Mouse (Mus musculus): ENCODE measurements around the gene Frs2.
"Not testable (repeated sequence)": the region's sequence is repeated elsewhere in the genome, so short reads cannot be mapped to it uniquely, and the experiment has no call there.

Frs2 gene

DNA sequence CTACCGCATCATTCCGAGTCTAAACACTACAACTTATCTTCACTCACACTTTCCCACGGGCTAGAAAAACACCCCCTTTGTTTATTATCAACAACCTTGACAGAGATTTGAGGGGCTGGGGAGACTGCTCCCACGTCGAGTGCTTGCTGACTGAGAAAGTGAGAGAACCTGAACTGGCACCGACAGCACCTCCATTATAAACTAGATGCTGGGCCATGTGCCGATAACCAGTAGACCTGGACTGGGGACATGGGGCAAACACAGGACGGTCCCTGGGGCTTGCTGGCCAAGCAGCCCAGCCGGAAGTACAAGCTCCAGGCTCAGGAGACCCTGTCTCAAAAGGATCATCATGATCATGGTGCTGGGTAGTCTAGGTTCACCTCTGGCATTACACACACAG, 1.9 kb downstream of the Frs2 start:
- DNase-seq: no peak

- no peak for DNase-seq
Measured at GRCm38 (mm10) chr10:117145546-117146265, 2.6 kb downstream of the Frs2 start.

GRCm38 (mm10) chr10:117144628-117145027, 3.7 kb downstream of the Frs2 start:
- no peak for DNase-seq

GRCm38 (mm10) chr10:117144071-117144470, 4.3 kb downstream of the Frs2 start:
- DNase-seq: no peak

DNA sequence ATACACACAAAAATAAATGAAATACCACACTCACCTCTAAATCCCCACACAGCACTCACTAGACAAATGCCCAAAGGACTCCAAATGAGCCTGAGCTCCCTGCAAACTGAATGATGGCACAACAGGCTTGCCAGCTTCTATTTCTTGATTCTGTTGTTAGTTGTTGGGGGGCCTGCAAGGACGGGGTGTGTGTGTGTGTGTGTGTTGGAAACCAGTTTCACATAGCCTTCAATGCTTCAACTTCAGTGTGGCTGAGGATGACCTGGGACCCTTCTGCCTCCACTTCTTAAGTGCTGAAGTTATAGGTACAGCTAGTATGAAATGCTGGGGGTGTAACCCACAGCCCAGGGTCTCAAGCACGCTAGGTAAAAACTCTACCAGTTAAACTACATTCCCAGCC, 5.0 kb downstream of the Frs2 start:
- no peak for DNase-seq

- DNase-seq: no peak
Measured at GRCm38 (mm10) chr10:117141939-117142552, 6.3 kb downstream of the Frs2 start.

GRCm38 (mm10) chr10:117131506-117131905, 16.8 kb downstream of the Frs2 start:
- DNase-seq: not testable (repeated sequence)

DNA sequence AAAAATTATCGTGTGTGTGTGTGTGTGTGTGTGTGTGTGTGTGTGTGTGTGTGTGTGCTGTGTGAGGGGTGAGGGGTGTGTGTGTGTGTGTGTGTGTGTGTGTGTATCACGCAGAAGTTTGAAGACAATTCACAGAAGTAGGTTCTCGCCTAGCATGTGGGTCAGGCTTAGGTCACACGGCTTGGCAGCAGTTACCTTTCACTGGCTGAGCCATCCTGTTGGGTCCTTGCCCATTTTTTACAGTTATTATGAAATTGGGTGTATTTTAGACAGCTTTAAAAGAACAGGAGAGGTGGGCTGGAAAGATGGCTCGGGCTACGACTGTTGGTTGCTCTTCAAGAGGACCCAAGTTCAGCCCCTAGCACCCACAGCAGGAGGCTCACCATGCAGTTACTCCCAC, 18.3 kb downstream of the Frs2 start:
- DNase-seq: no peak

DNA sequence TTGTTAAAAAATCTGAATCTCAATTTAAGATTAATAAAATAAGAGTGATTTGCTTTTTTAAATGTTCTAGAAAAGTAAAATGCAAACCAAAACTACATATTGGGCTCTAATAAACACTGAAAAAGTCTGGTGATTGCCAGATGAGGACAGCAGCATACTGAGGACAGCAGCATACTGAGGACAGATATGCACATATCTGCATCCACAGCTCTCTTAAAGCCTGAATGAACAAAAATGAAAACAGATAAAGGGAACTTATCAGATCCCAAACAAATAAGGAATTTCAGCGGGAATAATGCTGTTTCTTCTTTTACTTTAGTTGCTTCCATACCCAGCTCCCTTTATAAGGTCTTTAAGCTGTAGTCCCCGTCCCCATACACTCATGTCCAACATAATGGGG, 19.6 kb downstream of the Frs2 start:
- no peak for DNase-seq

GRCm38 (mm10) chr10:117127480-117127879, 20.9 kb downstream of the Frs2 start:
- DNase-seq: no peak

DNA sequence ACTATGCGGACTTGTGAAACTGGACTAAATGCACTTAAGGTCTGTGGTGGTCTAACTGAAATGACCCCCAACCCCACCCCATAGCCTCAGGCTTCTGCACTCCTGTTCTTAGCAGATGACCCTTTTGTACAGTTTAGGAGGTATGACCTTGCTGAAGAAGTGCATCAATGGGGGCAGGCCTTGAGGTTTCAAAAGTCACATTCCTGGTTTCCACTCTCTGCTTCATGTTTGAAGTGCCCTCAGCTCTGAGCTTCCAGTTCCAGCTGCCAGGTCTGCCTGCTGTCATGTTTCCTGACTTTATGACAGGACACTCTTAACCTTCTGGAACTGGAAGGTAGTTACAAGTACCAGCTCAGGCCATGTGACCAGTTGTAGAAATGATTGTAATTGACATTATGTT, 21.6 kb downstream of the Frs2 start:
- no peak for DNase-seq

- DNase-seq: no peak
Measured at GRCm38 (mm10) chr10:117126233-117126632, 22.1 kb downstream of the Frs2 start.

GRCm38 (mm10) chr10:117121448-117121847, 26.9 kb downstream of the Frs2 start:
- no peak for DNase-seq

- no peak for DNase-seq
Measured at GRCm38 (mm10) chr10:117120051-117120666, 28.2 kb downstream of the Frs2 start.

- peak in 1 of 2 experiments; percentile 51 for DNase-seq
Measured at GRCm38 (mm10) chr10:117119531-117119930, 28.8 kb downstream of the Frs2 start.

DNA sequence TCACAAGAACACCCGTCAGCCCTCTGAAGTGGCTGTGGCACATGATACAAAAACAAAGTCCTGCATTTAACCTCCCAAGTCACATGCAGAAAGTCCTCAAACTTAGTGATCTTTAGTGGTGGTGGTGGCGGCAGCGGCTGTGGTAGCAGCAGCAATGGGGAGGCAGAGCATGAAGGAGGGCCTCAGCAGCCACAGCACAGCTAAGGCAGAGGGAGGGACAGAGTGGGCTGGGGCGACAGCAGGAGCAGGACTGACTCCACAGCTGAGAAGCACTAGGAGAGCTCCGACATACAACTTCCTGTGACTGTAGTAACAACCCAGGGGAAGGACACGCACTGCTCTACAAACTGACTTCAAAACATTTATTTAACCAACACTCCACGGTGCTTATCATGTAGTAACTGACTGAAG, 29.9 kb downstream of the Frs2 start:
- DNase-seq: peak; percentile 54 to 68

DNA sequence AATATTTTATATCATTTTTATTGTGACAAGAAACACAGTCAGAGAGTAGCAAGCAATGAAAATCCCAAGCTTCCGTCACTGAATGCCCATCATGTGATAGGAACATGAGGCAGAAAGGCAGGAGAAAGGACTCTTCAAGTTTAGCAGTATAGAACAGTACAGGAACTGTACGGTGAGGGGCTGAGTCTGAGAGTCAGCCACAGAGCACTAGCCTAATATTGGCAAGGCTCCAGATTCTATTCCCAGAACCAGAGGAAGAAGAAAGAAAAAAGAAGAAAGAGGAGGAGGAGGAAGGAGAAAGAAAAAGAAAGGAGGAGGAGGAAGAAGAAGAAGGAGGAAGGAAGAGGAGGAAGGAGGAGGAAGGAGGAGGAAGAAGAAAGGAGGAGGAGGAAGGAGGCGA, 32.7 kb downstream of the Frs2 start:
- DNase-seq: no peak

DNA sequence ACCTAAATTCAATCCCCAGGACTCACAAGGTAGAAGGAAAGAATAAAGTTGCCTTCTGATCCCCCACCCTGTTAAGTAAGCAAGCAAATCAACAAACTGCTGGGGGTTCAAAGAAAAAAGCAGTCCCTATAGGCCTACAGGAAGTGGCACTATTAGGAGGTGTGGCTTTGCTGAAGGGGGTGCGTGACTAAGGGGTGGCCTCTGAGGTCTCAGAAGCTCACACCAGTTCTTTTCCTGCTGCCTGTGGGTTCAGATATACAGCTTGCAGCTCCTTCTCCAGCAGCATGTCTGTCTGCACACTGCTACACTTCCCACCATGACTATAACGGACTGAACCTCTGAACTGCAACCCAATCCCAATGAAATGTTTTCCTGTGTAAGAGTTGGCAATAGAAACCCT, 35.8 kb downstream of the Frs2 start:
- peak in 1 of 2 experiments; percentile 68 for DNase-seq

DNA sequence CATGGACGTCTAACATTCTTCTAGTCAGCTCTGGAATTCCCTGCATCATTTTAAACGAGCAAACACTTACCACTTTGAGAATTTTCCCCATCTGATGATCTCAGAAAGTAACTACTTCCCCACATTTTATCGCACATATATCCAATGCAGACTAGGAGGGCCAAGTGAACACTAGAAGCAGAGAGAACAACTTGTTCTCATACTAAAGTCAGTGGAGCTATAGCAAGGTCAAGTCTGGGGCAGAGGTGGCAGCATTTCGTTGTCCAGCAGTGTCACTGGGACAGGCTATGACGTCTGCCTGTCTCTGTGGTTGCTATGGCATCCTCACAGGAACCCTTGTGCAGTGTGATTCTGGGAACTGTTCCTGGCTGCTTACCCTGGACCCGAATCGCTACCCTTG, 36.9 kb downstream of the Frs2 start:
- no peak for DNase-seq

- peak; percentile 39 to 74 for DNase-seq
Measured at GRCm38 (mm10) chr10:117110271-117110670, 38.1 kb downstream of the Frs2 start.

DNA sequence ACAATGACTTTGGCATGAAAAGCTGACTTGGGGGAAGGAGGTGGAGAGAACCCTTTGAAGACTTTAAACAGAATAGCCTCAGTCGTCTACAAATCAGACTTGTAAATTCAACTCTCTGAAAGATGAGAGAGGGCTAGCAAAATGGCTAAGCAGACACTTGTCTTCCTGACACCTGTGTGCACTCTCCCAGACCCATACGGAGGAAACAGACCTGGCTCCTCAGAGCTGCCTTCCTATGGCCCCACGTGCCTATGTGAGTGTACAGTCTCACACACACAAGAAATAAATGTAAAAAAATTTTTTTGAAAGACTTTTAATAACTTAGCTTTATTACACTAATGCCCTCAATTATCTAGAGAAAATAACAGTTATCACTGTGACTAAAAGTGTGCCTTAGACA, 41.6 kb downstream of the Frs2 start:
- DNase-seq: peak in 1 of 2 experiments; percentile 19

DNA sequence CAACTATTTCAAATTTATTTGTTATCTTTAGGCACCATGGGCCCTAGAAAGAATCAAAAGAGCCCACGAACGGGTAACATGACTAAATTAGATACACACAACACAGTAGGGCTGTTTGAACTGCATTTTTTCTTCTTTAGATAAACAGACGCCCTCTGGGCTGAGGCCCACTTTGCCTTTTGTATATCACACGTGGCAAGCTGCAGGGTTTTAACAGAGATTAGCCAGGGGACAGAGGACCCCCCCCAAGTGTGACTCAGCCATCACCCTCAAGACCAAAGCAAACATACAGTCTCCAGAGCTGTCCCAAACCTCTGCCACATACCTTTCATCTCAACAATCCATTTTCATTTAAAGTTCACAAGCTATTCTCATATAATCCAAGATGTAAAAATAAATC, 42.1 kb downstream of the Frs2 start:
- DNase-seq: no peak

DNA sequence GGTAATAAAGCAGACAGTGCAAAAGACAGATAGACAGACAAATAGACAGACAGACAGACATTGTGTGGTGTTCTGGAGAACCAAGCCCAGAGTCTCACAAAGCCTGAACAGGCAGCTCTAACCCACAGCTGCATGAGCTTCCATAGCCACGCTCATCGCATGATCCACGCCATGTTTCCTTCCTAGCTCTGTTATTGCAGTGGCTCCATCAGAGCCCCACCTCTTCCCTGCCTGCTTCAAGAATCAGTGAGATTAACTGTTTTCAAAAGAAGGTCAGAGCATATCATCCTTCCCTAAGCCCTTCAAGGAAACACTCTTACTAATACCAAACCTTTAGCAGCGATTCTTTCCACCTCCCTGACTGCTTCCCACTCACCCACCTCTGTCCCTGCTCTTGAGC, 43.3 kb downstream of the Frs2 start:
- no peak for DNase-seq
